Mouse (Mus musculus): ENCODE results near the gene Fcgrt. TPM values are rescaled to one million over a fixed set of nuclear protein-coding genes. Genes with fewer than 3 reads are reported as not detected.

Gene Fcgrt
- polyA plus RNA-seq, 1 experiment from 2014 or later: 149 TPM

DNA sequence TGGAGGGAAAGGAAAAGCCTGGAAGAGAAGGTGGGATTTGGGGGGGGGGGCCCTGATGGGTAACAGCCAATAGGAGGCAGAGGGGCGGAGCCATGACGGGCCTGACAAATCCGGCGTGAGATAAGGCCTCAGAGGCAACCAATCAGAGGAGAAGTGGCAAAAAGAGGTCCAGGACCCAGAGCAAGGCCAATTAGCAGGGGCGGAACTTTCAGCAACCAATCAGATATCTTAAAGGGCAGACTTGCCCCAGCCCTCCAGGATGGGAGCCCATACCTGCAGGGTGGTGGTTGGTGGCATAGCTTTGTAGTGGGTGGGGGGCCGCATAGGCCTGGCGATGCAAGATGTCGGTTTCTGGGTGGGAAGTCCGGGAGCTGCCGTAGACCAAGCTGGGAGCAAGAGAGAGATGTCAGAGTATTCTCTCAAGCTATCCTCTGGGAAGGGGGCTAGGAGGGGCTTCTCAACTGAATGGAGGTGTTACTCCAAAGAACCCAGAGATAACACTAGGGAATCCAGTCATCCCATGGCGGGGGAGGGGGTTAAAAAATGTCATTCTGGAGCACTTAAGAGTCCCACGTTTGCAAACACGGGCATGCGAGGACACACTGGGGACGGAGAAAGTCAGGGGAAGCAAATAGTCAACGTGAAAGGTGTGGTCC is 52.6 kb downstream of the Fcgrt start:
- Histone ChIP-seq H3K4me3 (replicated peaks; ENCODE audit: low read length) (peak overlapping the region; percentile 91), H3K36me3 (ENCODE audit: control insufficient read depth, insufficient read depth, low read length) (peaks cover 38% of the 10 kb centered on the region), H3K9ac (ENCODE audit: low read length) (peak overlapping the region; percentile 93), H3K9me3 (replicated peaks; ENCODE audit: control insufficient read depth, low read length) (no peaks in the 10 kb centered on the region), H3K4me2 (ENCODE audit: low read depth, low read length) (peak overlapping the region; percentile 99), H3K27me3 (ENCODE audit: control insufficient read depth, insufficient read depth, low read length) (no peaks in the 10 kb centered on the region), H3K27ac (ENCODE audit: low read length) (peak overlapping the region; percentile 99), H3K4me1 (ENCODE audit: control insufficient read depth, insufficient read depth, low read length) (peaks cover 12% of the 10 kb centered on the region)
- ATAC-seq (ENCODE audit: insufficient read depth, low FRiP score): 0 out of 2 replicates have a peak, but pooled peaks have one; percentile 3
- 6% methylated on average over 16 of the region's 16 CpGs for whole genome bisulfite sequencing

DNA sequence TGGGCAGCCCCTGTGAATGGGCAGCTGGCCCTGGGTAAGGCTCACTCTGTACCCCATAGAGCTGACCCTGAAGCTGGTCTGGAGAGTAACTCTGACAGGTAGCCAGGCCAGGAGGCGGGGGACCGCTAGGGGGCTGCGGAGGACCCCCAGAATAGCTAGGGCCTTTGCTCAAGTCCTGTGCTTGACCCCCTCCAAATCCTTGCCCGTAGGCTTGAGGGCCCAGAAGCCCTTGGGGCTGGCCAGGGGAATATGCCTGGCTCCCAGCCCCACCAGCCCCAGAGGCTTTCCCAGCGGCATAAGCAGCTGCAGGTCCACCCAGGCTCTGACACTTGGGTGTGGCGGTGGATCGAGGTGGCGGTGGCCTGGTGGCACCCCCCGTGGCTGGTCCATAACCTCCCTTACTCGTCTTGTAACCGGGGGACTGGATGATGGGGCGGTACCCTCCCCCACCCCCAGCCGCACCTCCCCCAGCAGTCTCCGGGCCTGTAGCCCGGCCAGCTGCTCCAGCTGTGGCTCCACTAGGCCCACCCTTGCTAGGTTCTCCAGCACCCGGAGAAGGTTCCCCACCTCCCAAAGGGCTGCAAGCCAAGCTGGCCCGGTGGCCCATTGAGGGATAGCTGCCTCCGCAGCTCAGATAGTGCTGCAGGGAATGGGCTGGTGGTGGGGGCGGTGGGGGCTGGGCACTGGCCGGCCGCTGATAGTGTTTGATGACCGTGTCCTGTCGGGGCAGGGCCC is 54.6 kb downstream of the Fcgrt start:
- Histone ChIP-seq H3K9ac (ENCODE audit: low read length) (no peak overlapping the region), H3K36me3 (ENCODE audit: control insufficient read depth, insufficient read depth, low read length) (peaks cover 43% of the 10 kb centered on the region), H3K9me3 (replicated peaks; ENCODE audit: control insufficient read depth, low read length) (no peaks in the 10 kb centered on the region), H3K27me3 (ENCODE audit: control insufficient read depth, insufficient read depth, low read length) (no peaks in the 10 kb centered on the region), H3K4me1 (ENCODE audit: control insufficient read depth, insufficient read depth, low read length) (peaks cover 12% of the 10 kb centered on the region), H3K27ac (ENCODE audit: low read length) (no peak overlapping the region), H3K4me2 (ENCODE audit: low read depth, low read length) (no peak overlapping the region), H3K4me3 (replicated peaks; ENCODE audit: low read length) (no peak overlapping the region)
- no peak for ATAC-seq (ENCODE audit: insufficient read depth, low FRiP score)
- WGBS: 89% methylated on average over 23 of the region's 23 CpGs

DNA sequence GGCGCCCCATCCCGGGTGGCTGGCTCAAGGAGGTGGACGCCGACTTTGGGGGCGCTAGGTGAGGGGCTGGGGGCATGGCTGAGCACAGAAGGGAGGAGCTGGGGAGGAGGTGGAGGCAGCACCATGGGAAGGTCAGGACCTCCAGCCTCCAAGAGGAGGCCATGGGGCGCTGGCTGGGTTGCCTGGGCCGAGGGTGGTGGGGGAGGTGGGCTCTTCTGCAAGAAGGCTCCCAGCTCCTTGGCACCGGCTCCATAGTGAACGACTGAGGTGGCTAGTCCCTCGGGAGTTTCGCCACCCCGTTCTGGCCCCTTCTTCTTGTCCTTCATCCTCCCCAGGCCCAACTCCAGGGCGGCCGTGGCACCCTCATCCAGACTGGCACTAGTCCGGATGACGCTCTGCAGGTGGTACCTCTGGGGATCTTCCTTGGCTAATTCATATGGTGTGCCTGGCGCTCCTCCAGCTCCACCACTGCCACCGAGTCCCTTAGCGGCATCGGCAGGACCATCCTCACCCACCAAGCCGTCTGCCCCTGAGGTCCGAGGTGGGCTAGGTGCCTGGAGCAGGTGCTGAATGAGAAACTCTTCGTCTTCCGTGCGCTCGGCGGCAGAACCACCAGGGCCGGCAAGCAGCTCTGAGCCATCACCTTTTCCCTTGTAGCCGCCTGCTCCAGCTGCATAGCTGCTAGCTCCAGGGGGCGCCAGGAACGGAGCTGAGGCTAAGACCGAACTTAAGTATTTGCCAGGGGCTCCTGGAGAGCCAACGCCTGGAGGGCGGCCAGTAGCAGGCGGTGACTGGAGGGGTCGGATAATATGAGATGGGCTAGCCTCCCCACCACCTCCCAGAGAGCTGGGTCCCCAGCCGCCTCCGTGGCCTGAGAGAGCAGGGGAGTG is 55.4 kb downstream of the Fcgrt start:
- Histone ChIP-seq H3K4me3 (replicated peaks; ENCODE audit: low read length) (no peak overlapping the region), H3K9ac (ENCODE audit: low read length) (no peak overlapping the region), H3K36me3 (ENCODE audit: control insufficient read depth, insufficient read depth, low read length) (peaks cover 50% of the 10 kb centered on the region), H3K27me3 (ENCODE audit: control insufficient read depth, insufficient read depth, low read length) (no peaks in the 10 kb centered on the region), H3K4me2 (ENCODE audit: low read depth, low read length) (no peak overlapping the region), H3K9me3 (replicated peaks; ENCODE audit: control insufficient read depth, low read length) (no peaks in the 10 kb centered on the region), H3K4me1 (ENCODE audit: control insufficient read depth, insufficient read depth, low read length) (peaks cover 12% of the 10 kb centered on the region), H3K27ac (ENCODE audit: low read length) (no peak overlapping the region)
- no peak for ATAC-seq (ENCODE audit: insufficient read depth, low FRiP score)
- WGBS: 92% methylated on average over 37 of the region's 38 CpGs

DNA sequence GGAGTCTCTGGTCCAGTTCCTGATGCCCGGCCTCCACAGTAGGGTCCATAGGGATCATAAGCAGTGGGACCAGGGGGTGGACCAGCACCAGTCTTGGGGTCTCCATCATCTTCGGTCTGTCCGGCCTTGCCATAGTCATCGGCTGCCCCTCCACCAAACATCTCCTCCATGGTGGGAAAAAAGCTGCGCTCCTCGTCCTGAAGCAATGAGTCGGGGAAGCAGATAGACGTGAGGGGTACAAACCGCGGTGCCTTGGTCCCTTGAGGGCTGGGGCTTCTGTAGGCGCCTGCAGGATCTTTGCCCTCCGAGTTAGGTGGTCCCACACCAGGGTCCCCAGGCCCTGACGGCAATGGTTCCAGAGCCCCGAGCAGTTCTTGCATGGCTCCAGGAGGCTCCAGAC is 56.2 kb downstream of the Fcgrt start:
- Histone ChIP-seq H3K9ac (ENCODE audit: low read length) (no peak overlapping the region), H3K27ac (ENCODE audit: low read length) (no peak overlapping the region), H3K36me3 (ENCODE audit: control insufficient read depth, insufficient read depth, low read length) (peaks cover 57% of the 10 kb centered on the region), H3K4me2 (ENCODE audit: low read depth, low read length) (no peak overlapping the region), H3K9me3 (replicated peaks; ENCODE audit: control insufficient read depth, low read length) (no peaks in the 10 kb centered on the region), H3K27me3 (ENCODE audit: control insufficient read depth, insufficient read depth, low read length) (no peaks in the 10 kb centered on the region), H3K4me1 (ENCODE audit: control insufficient read depth, insufficient read depth, low read length) (peaks cover 12% of the 10 kb centered on the region), H3K4me3 (replicated peaks; ENCODE audit: low read length) (no peak overlapping the region)
- ATAC-seq (ENCODE audit: insufficient read depth, low FRiP score): no peak
- WGBS: 96% methylated on average over 14 of the region's 14 CpGs

DNA sequence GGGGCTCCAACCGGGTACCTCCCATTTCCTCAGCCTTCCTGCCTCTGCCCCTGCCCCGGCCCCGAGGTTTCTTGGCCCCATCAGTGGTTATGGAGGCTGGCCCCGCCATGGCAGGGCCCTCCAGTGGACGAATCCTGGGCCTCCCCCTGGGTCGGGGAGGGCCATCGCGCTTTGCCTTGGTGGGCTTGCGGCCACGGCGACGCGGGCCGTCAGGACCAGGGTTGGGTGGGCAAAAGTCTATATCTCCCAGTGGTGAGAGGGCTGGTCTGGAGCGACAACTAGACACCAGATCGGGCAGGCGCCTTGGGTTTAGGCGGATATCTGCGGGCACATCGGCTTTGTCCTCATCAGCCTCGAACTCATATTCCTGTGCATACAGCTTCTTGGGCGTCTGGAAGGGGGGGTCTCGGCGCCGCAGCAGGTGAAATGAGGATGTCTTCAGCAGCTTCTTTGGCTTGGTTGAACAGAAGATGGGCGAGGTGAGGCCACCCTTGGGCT is 56.7 kb downstream of the Fcgrt start:
- no peak overlapping the region for H3K27ac ChIP-seq (ENCODE audit: low read length)
- H3K4me2 ChIP-seq (ENCODE audit: low read depth, low read length): no peak overlapping the region
- no peak overlapping the region for H3K4me3 ChIP-seq (replicated peaks; ENCODE audit: low read length)
- no peaks in the 10 kb centered on the region for H3K27me3 ChIP-seq (ENCODE audit: control insufficient read depth, insufficient read depth, low read length)
- peaks cover 10% of the 10 kb centered on the region for H3K4me1 ChIP-seq (ENCODE audit: control insufficient read depth, insufficient read depth, low read length)
- H3K36me3 ChIP-seq (ENCODE audit: control insufficient read depth, insufficient read depth, low read length): peaks cover 57% of the 10 kb centered on the region
- 92% methylated on average over 26 of the region's 26 CpGs for WGBS
- H3K9me3 ChIP-seq (replicated peaks; ENCODE audit: control insufficient read depth, low read length): no peaks in the 10 kb centered on the region
- ATAC-seq (ENCODE audit: insufficient read depth, low FRiP score): no peak
- no peak overlapping the region for H3K9ac ChIP-seq (ENCODE audit: low read length)

DNA sequence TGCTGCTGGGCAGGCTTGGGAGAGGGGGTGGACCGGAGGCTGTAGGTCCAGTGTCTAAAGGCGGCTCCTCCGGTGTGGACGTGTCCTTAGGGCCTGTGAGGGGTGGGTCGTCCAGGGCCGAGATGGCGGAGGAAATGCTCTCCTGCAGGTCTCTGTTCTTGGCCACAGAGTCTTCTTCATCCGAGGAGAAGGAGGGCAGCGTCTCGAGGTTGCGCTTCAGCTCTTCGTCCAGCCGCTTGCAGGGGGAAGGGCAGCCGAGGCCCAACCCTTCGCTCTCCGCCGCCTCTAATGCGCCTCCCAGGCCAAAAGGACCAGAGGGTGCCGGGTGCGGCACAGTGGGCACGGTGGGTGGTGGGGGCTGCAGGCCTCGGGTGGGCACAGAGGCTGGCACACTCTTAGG is 57.9 kb downstream of the Fcgrt start:
- Histone ChIP-seq H3K27ac (ENCODE audit: low read length) (no peak overlapping the region), H3K9ac (ENCODE audit: low read length) (no peak overlapping the region), H3K4me1 (ENCODE audit: control insufficient read depth, insufficient read depth, low read length) (no peaks in the 10 kb centered on the region), H3K4me3 (replicated peaks; ENCODE audit: low read length) (no peak overlapping the region), H3K4me2 (ENCODE audit: low read depth, low read length) (no peak overlapping the region), H3K27me3 (ENCODE audit: control insufficient read depth, insufficient read depth, low read length) (no peaks in the 10 kb centered on the region), H3K9me3 (replicated peaks; ENCODE audit: control insufficient read depth, low read length) (no peaks in the 10 kb centered on the region), H3K36me3 (ENCODE audit: control insufficient read depth, insufficient read depth, low read length) (peaks cover 63% of the 10 kb centered on the region)
- 91% methylated on average over 22 of the region's 22 CpGs for WGBS
- ATAC-seq (ENCODE audit: insufficient read depth, low FRiP score): no peak

DNA sequence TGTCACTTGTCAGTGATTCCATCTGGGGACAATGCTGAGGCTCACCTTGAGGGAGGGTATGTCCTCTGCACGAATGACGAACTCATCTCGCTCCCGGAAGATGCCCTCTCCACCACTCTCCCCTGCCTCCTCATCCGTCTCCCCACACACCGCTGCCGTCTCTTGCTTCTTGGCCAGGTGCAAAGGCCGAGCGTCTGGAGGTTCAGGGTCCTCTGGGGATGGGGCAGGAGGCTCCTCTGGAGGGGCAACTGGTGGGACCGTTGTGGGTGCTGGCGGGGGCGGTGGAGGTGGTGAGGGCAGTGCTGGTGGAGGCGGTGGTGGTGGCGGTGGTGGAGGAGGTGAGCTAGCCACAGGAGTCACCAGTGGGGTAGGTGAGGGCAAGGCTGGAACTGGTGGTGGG is 60.3 kb downstream of the Fcgrt start:
- Histone ChIP-seq H3K36me3 (ENCODE audit: control insufficient read depth, insufficient read depth, low read length) (peaks cover 60% of the 10 kb centered on the region), H3K9me3 (replicated peaks; ENCODE audit: control insufficient read depth, low read length) (no peaks in the 10 kb centered on the region), H3K27me3 (ENCODE audit: control insufficient read depth, insufficient read depth, low read length) (no peaks in the 10 kb centered on the region), H3K4me3 (replicated peaks; ENCODE audit: low read length) (no peak overlapping the region), H3K4me2 (ENCODE audit: low read depth, low read length) (no peak overlapping the region), H3K27ac (ENCODE audit: low read length) (no peak overlapping the region), H3K4me1 (ENCODE audit: control insufficient read depth, insufficient read depth, low read length) (no peaks in the 10 kb centered on the region), H3K9ac (ENCODE audit: low read length) (no peak overlapping the region)
- ATAC-seq (ENCODE audit: insufficient read depth, low FRiP score): no peak
- WGBS: 91% methylated on average over 14 of the region's 14 CpGs
